8 mouse cellular contexts compared by ENCODE assay signal in genomic region chr2:30698758-30699535, GRCm38 (mm10).
DNase-seq lines count a peak whose midpoint lies in the region; ATAC-seq lines count a peak whose summit lies in the region.

No protein-coding gene starts in this region.

- ATAC-seq in kidney, embryonic 15.5 days (replicated peaks; ENCODE audit: low FRiP score), result no peak
- no peak for ATAC-seq in embryonic facial prominence, embryonic 13.5 days (ENCODE audit: insufficient number of reproducible peaks, insufficient read depth, low FRiP score, low TSS enrichment, low read depth)
- ATAC-seq in midbrain, embryonic 12.5 days (ENCODE audit: low FRiP score, low read depth), result no peak

- no peaks in the 10 kb centered on the region for H3K27me3 ChIP-seq in kidney, embryonic 15.5 days
- no peaks in the 10 kb centered on the region for H3K27me3 ChIP-seq in embryonic facial prominence, embryonic 13.5 days
- no peaks in the 10 kb centered on the region for H3K27me3 ChIP-seq in midbrain, embryonic 12.5 days

- no peak overlapping the region for H3K4me2 ChIP-seq in kidney, embryonic 15.5 days
- no peak overlapping the region for H3K4me2 ChIP-seq in embryonic facial prominence, embryonic 13.5 days
- H3K4me2 ChIP-seq in midbrain, embryonic 12.5 days (replicated peaks), result no peak overlapping the region

- DNase-seq in cerebellum, adult 9-11 months, result peak; percentile 66
- DNase-seq in cerebellum, adult 8-10 months, result no peak
- DNase-seq in kidney, adult 9 months, result no peak
- no peak for DNase-seq in right cerebral cortex, adult 2 months (ENCODE audit: low spot score in 2 of 2)
- no peak for DNase-seq in layer of hippocampus, postnatal 36 days

- H3K36me3 ChIP-seq in kidney, embryonic 15.5 days, result no peaks in the 10 kb centered on the region
- no peaks in the 10 kb centered on the region for H3K36me3 ChIP-seq in embryonic facial prominence, embryonic 13.5 days
- no peaks in the 10 kb centered on the region for H3K36me3 ChIP-seq in midbrain, embryonic 12.5 days

- H3K27ac ChIP-seq in kidney, embryonic 15.5 days, result peak overlapping the region; percentile 82
- H3K27ac ChIP-seq in embryonic facial prominence, embryonic 13.5 days, result 0 out of 2 replicates have a peak overlapping the region, but pooled peaks have one; percentile 0
- peak overlapping the region; percentile 70 for H3K27ac ChIP-seq in midbrain, embryonic 12.5 days (replicated peaks)

- H3K4me1 ChIP-seq in kidney, embryonic 15.5 days, result peaks cover 67% of the 10 kb centered on the region
- peaks cover 36% of the 10 kb centered on the region for H3K4me1 ChIP-seq in embryonic facial prominence, embryonic 13.5 days
- peaks cover 55% of the 10 kb centered on the region for H3K4me1 ChIP-seq in midbrain, embryonic 12.5 days

- no peaks in the 10 kb centered on the region for H3K9me3 ChIP-seq in kidney, embryonic 15.5 days (replicated peaks)
- no peaks in the 10 kb centered on the region for H3K9me3 ChIP-seq in embryonic facial prominence, embryonic 13.5 days
- H3K9me3 ChIP-seq in midbrain, embryonic 12.5 days, result no peaks in the 10 kb centered on the region

- H3K4me3 ChIP-seq in kidney, embryonic 15.5 days (replicated peaks), result no peak overlapping the region
- H3K4me3 ChIP-seq in embryonic facial prominence, embryonic 13.5 days, result no peak overlapping the region
- no peak overlapping the region for H3K4me3 ChIP-seq in midbrain, embryonic 12.5 days

- H3K9ac ChIP-seq in kidney, embryonic 15.5 days, result no peak overlapping the region
- H3K9ac ChIP-seq in embryonic facial prominence, embryonic 13.5 days, result no peak overlapping the region; the same call in 1 of the 2 replicates
- no peak overlapping the region for H3K9ac ChIP-seq in midbrain, embryonic 12.5 days (replicated peaks)

- WGBS in kidney, embryonic 15.5 days, result 74% methylated on average over 6 of the region's 6 CpGs
- 68% methylated on average over 6 of the region's 6 CpGs for WGBS in embryonic facial prominence, embryonic 13.5 days
- 70% methylated on average over 6 of the region's 6 CpGs for WGBS in midbrain, embryonic 12.5 days

Comparison
In these comparisons a context has a peak if more than half of its experiments do, and no peak if none do; other contexts are left out.
1. H3K27ac ChIP-seq: peak in every context shown above with its lines; median percentile 82 in kidney, embryonic 15.5 days; 70 in midbrain, embryonic 12.5 days; 0 in embryonic facial prominence, embryonic 13.5 days.